Mouse (Mus musculus): ENCODE results near the gene Cryab.

Cryab gene

GRCm38 (mm10) chr9:50797641-50798040 lies 46.5 kb downstream of the Cryab start:
- DNase-seq (ENCODE audit: low spot score), result no peak

GRCm38 (mm10) chr9:50798368-50798767 lies 47.2 kb downstream of the Cryab start:
- no peak for DNase-seq (ENCODE audit: low spot score)

GRCm38 (mm10) chr9:50800985-50801384 lies 49.9 kb downstream of the Cryab start:
- DNase-seq (ENCODE audit: low spot score), result peak; percentile 74

GRCm38 (mm10) chr9:50803055-50803671 lies 52.0 kb downstream of the Cryab start:
- DNase-seq (ENCODE audit: low spot score), result no peak
